Mouse (Mus musculus) kidney, embryonic 16.5 days (tissue): ENCODE results near the gene Calcrl. TPM values are rescaled to one million over a fixed set of nuclear protein-coding genes. Genes with fewer than 3 reads are reported as not detected.
A peak's percentile ranks its signal among the peaks of the same experiment; 100 is the strongest.
"Not testable (repeated sequence)": the region's sequence is repeated elsewhere in the genome, so short reads cannot be mapped to it uniquely, and the experiment has no call there.

Experiments
- ATAC-seq: fragments of 200-750 bp; cut with Nextera tagmentation; 2 replicates; pipeline ENCODE4 v1.8.0; 2017; ENCODE audit warnings: moderate TSS enrichment; ENCODE audit not compliant: low FRiP score, low TSS enrichment
- H3K27ac ChIP-seq: fragments of 300-500 bp; sonication (generic); 2 replicates; pipeline ENCODE4 v1.5.1; 2014; ENCODE audit warnings: low read length
- H3K27me3 ChIP-seq: fragments of 300-500 bp; sonication (generic); 2 replicates; pipeline ENCODE4 v1.6.1; 2014; ENCODE audit warnings: low read length, control low read depth, mixed read lengths; ENCODE audit not compliant: insufficient read depth
- H3K36me3 ChIP-seq: fragments of 300-500 bp; sonication (generic); 2 replicates; pipeline ENCODE4 v1.6.1; 2014; ENCODE audit warnings: low read length, control low read depth, mixed read lengths; ENCODE audit not compliant: insufficient read depth
- H3K4me1 ChIP-seq: fragments of 300-500 bp; sonication (generic); 2 replicates; pipeline ENCODE4 v1.6.1; 2014; ENCODE audit warnings: low read length, control low read depth, mixed read lengths; ENCODE audit not compliant: insufficient read depth
- H3K4me2 ChIP-seq: fragments of 300-500 bp; sonication (generic); replicated peaks from 2 replicates; pipeline ENCODE4 v1.6.1; 2014; ENCODE audit warnings: low read depth, low read length
- H3K4me3 ChIP-seq: fragments of 300-500 bp; sonication (generic); 2 replicates; pipeline ENCODE4 v1.5.1; 2014; ENCODE audit warnings: mild to moderate bottlenecking, low read length
- H3K9ac ChIP-seq: fragments of 300-500 bp; sonication (generic); replicated peaks from 2 replicates; pipeline ENCODE4 v1.6.1; 2014; ENCODE audit warnings: low read length
- H3K9me3 ChIP-seq: fragments of 300-500 bp; sonication (generic); 2 replicates; pipeline ENCODE4 v1.6.1; 2016; ENCODE audit warnings: low read length, control low read depth
- WGBS: fragments of 180-500 bp; shearing (Covaris S2); extraction: QIAGEN DNeasy Blood & Tissue Kit; methylation state at CpG from one replicate; pipeline ENCODE4 v1.1.7; 2014; 5-methylcytosine and 5-hydroxymethylcytosine counted together
- polyA plus RNA-seq: library from polyadenylated mRNA; unstranded; fragments of >200 nt; fragmentation: Nextera tagmentation; extraction: Ambion mirVana; gene quantifications from 2 replicates; pipeline ENCODE4 v1.2.1, GENCODE M21; 2015

Gene Calcrl
- polyA plus RNA-seq, 1 experiment from 2014 or later: 64.7 TPM

- H3K4me3 ChIP-seq: no peak overlapping the region
- no peak overlapping the region for H3K27ac ChIP-seq
- H3K36me3 ChIP-seq: no peaks in the 10 kb centered on the region
- 92% methylated on average over 3 of the region's 3 CpGs for WGBS
- no peak overlapping the region for H3K4me2 ChIP-seq
- ATAC-seq: no peak
- no peaks in the 10 kb centered on the region for H3K27me3 ChIP-seq
- H3K4me1 ChIP-seq: no peaks in the 10 kb centered on the region
- no peaks in the 10 kb centered on the region for H3K9me3 ChIP-seq
- no peak overlapping the region for H3K9ac ChIP-seq
Measured at GRCm38 (mm10) chr2:84402713-84403112, 22.5 kb downstream of the Calcrl start.

GRCm38 (mm10) chr2:84396557-84396956, 28.7 kb downstream of the Calcrl start:
- 0 out of 2 replicates have a peak, but pooled peaks cover 4% of the 10 kb centered on the region for H3K4me1 ChIP-seq
- 74% methylated on average over 4 of the region's 4 CpGs for WGBS
- H3K4me2 ChIP-seq: no peak overlapping the region
- no peaks in the 10 kb centered on the region for H3K27me3 ChIP-seq
- H3K9me3 ChIP-seq: no peaks in the 10 kb centered on the region
- H3K4me3 ChIP-seq: no peak overlapping the region
- no peaks in the 10 kb centered on the region for H3K36me3 ChIP-seq
- no peak for ATAC-seq
- H3K9ac ChIP-seq: no peak overlapping the region
- no peak overlapping the region for H3K27ac ChIP-seq

GRCm38 (mm10) chr2:84393236-84393635, 32.0 kb downstream of the Calcrl start:
- H3K36me3 ChIP-seq: no peaks in the 10 kb centered on the region
- no peak overlapping the region for H3K4me3 ChIP-seq
- no peak overlapping the region for H3K27ac ChIP-seq
- WGBS: 91% methylated on average over 4 of the region's 4 CpGs
- H3K27me3 ChIP-seq: no peaks in the 10 kb centered on the region
- ATAC-seq: no peak
- no peak overlapping the region for H3K9ac ChIP-seq
- no peaks in the 10 kb centered on the region for H3K9me3 ChIP-seq
- H3K4me2 ChIP-seq: no peak overlapping the region
- H3K4me1 ChIP-seq: 0 out of 2 replicates have a peak, but pooled peaks cover 4% of the 10 kb centered on the region

GRCm38 (mm10) chr2:84389075-84389474, 36.1 kb downstream of the Calcrl start:
- no peak overlapping the region for H3K27ac ChIP-seq
- ATAC-seq: no peak
- no peak overlapping the region for H3K9ac ChIP-seq

GRCm38 (mm10) chr2:84388537-84388936, 36.7 kb downstream of the Calcrl start:
- not testable (repeated sequence) for H3K9me3 ChIP-seq, H3K4me2 ChIP-seq, H3K27me3 ChIP-seq, H3K4me3 ChIP-seq, H3K36me3 ChIP-seq, ATAC-seq, H3K9ac ChIP-seq, H3K27ac ChIP-seq
- 86% methylated on average over 14 of the region's 14 CpGs for WGBS
- peaks cover 18% of the 10 kb centered on the region for H3K4me1 ChIP-seq

More at GRCm38 (mm10) chr2:84389075-84389474, 36.1 kb downstream of the Calcrl start:
- Histone ChIP-seq H3K4me1 (peaks cover 18% of the 10 kb centered on the region), H3K4me2 (no peak overlapping the region), H3K27me3 (no peaks in the 10 kb centered on the region), H3K9me3 (no peaks in the 10 kb centered on the region), H3K4me3 (no peak overlapping the region), H3K36me3 (no peaks in the 10 kb centered on the region)

GRCm38 (mm10) chr2:84388023-84388416, 37.2 kb downstream of the Calcrl start:
- ATAC-seq: no peak
- Histone ChIP-seq H3K9me3 (no peaks in the 10 kb centered on the region), H3K27me3 (no peaks in the 10 kb centered on the region), H3K27ac (peak overlapping the region; percentile 64; the same call in 1 of the 2 replicates), H3K4me2 (peak overlapping the region; percentile 52), H3K36me3 (no peaks in the 10 kb centered on the region), H3K4me3 (no peak overlapping the region), H3K9ac (no peak overlapping the region), H3K4me1 (peaks cover 18% of the 10 kb centered on the region)
- WGBS: 67% methylated on average over 7 of the region's 7 CpGs

GRCm38 (mm10) chr2:84387394-84388022, 37.7 kb downstream of the Calcrl start:
- Histone ChIP-seq H3K27me3 (no peaks in the 10 kb centered on the region), H3K9ac (no peak overlapping the region)

GRCm38 (mm10) chr2:84386563-84387393, 38.4 kb downstream of the Calcrl start:
- H3K27ac ChIP-seq: peak overlapping the region; percentile 64
- peak overlapping the region; percentile 34 for H3K4me3 ChIP-seq
- H3K9ac ChIP-seq: peak overlapping the region; percentile 13; the same call in 1 of the 2 replicates
- H3K4me2 ChIP-seq: peak overlapping the region; percentile 52
- H3K9me3 ChIP-seq: no peaks in the 10 kb centered on the region
- H3K4me1 ChIP-seq: peaks cover 18% of the 10 kb centered on the region
- peak; percentile 86 for ATAC-seq
- H3K36me3 ChIP-seq: no peaks in the 10 kb centered on the region
- no peaks in the 10 kb centered on the region for H3K27me3 ChIP-seq
- WGBS: 20% methylated on average over 18 of the region's 18 CpGs

More at GRCm38 (mm10) chr2:84387394-84388022, 37.7 kb downstream of the Calcrl start:
- WGBS: 51% methylated on average over 11 of the region's 11 CpGs
- Histone ChIP-seq H3K4me3 (peak overlapping the region; percentile 34), H3K4me1 (peaks cover 18% of the 10 kb centered on the region), H3K9me3 (no peaks in the 10 kb centered on the region), H3K36me3 (no peaks in the 10 kb centered on the region), H3K27ac (peak overlapping the region; percentile 64), H3K4me2 (peak overlapping the region; percentile 52)
- no peak for ATAC-seq

- Histone ChIP-seq H3K4me1 (peaks cover 18% of the 10 kb centered on the region), H3K27me3 (no peaks in the 10 kb centered on the region), H3K9ac (no peak overlapping the region), H3K27ac (no peak overlapping the region), H3K9me3 (no peaks in the 10 kb centered on the region), H3K4me3 (no peak overlapping the region), H3K4me2 (no peak overlapping the region), H3K36me3 (no peaks in the 10 kb centered on the region)
- no peak for ATAC-seq
- WGBS: 83% methylated on average over 6 of the region's 6 CpGs
Measured at GRCm38 (mm10) chr2:84384911-84385693, 40.1 kb downstream of the Calcrl start.
